8 mouse cellular contexts compared by ENCODE assay signal in genomic region chr5:21784161-21785052, GRCm38 (mm10). TPM values are rescaled to one million over a fixed set of nuclear protein-coding genes. Genes with fewer than 3 reads are reported as not detected.
DNase-seq lines count a peak whose midpoint lies in the region; ATAC-seq and TF ChIP-seq lines count a peak whose summit lies in the region.

No protein-coding gene starts in this region.

- ATAC-seq in limb, embryonic 13.5 days (ENCODE audit: low FRiP score, low read depth) = peak; percentile 76
- ATAC-seq in midbrain, postnatal 0 days (ENCODE audit: low FRiP score) = peak; percentile 68

- peak overlapping the region; percentile 62 to 81 for H3K4me3 ChIP-seq in MEL (ENCODE audit: control insufficient read depth in 1 of 2, insufficient read depth in 1 of 2, low read depth in 2 of 2, low read length in 2 of 2)
- peak overlapping the region; percentile 89 for H3K4me3 ChIP-seq in hindbrain, embryonic 10.5 days
- H3K4me3 ChIP-seq in limb, embryonic 13.5 days = peak overlapping the region; percentile 97
- H3K4me3 ChIP-seq in midbrain, postnatal 0 days (ENCODE audit: low read depth, low read length) = peak overlapping the region; percentile 70

- peaks cover 7 to 15% of the 10 kb centered on the region in 2 experiments for H3K4me1 ChIP-seq in MEL (ENCODE audit: control insufficient read depth in 1 of 2, insufficient read depth in 2 of 2, low read length in 2 of 2)
- H3K4me1 ChIP-seq in hindbrain, embryonic 10.5 days (replicated peaks) = peaks cover 33% of the 10 kb centered on the region
- peaks cover 18% of the 10 kb centered on the region for H3K4me1 ChIP-seq in limb, embryonic 13.5 days
- 0 out of 2 replicates have a peak, but pooled peaks cover 16% of the 10 kb centered on the region for H3K4me1 ChIP-seq in midbrain, postnatal 0 days (ENCODE audit: insufficient read depth, low read length)

- no peak for TF ChIP-seq CTCF in MEL (IDR thresholded peaks at IDR 0.05 in 2 of 3, conservative IDR thresholded peaks at IDR 0.05 in 1 of 3; ENCODE audit: control insufficient read depth in 1 of 3, insufficient read depth in 1 of 3, low read depth in 2 of 3, low read length in 3 of 3, poor library complexity in 1 of 3, severe bottlenecking in 1 of 3)
- no peak for TF ChIP-seq CTCF in midbrain, postnatal 0 days (IDR thresholded peaks at IDR 0.05)

- peaks cover 5 to 29% of the 10 kb centered on the region in 2 experiments for H3K36me3 ChIP-seq in MEL (ENCODE audit: control insufficient read depth in 1 of 2, insufficient read depth in 2 of 2, low read length in 2 of 2)
- H3K36me3 ChIP-seq in hindbrain, embryonic 10.5 days = peaks cover 51% of the 10 kb centered on the region
- peaks cover 37% of the 10 kb centered on the region for H3K36me3 ChIP-seq in limb, embryonic 13.5 days
- peaks cover 32% of the 10 kb centered on the region for H3K36me3 ChIP-seq in midbrain, postnatal 0 days (ENCODE audit: insufficient read depth, low read length)

- no peak for TF ChIP-seq RAD21 in MEL (IDR thresholded peaks at IDR 0.05; ENCODE audit: low read depth, low read length)

- peak overlapping the region; percentile 93 for H3K4me2 ChIP-seq in limb, embryonic 13.5 days (replicated peaks)
- H3K4me2 ChIP-seq in midbrain, postnatal 0 days (ENCODE audit: low read depth, low read length, poor library complexity, severe bottlenecking) = peak overlapping the region; percentile 64

- H3K27ac ChIP-seq in MEL (ENCODE audit: control insufficient read depth, low read depth, low read length) = peak overlapping the region; percentile 78
- peak overlapping the region; percentile 93 for H3K27ac ChIP-seq in hindbrain, embryonic 10.5 days
- H3K27ac ChIP-seq in limb, embryonic 13.5 days = peak overlapping the region; percentile 58; the same call in 1 of the 2 replicates
- peak overlapping the region; percentile 66 for H3K27ac ChIP-seq in midbrain, postnatal 0 days (ENCODE audit: low read depth, low read length)

- H3K9me3 ChIP-seq in MEL (replicated peaks; ENCODE audit: insufficient read depth, low read length) = no peaks in the 10 kb centered on the region
- H3K9me3 ChIP-seq in hindbrain, embryonic 10.5 days = no peaks in the 10 kb centered on the region
- H3K9me3 ChIP-seq in limb, embryonic 13.5 days = no peaks in the 10 kb centered on the region
- H3K9me3 ChIP-seq in midbrain, postnatal 0 days (ENCODE audit: low read length) = no peaks in the 10 kb centered on the region

- TF ChIP-seq POLR2A in MEL (IDR thresholded peaks at IDR 0.05; ENCODE audit: control insufficient read depth in 1 of 2, insufficient read depth in 1 of 2, low read depth in 1 of 2, low read length in 2 of 2, poor library complexity in 1 of 2) = peak in 1 of 2 experiments; percentile 50; a peak in 2 of 4 replicates

- peak overlapping the region; percentile 91 for H3K9ac ChIP-seq in MEL (ENCODE audit: control insufficient read depth, low read depth, low read length, poor library complexity, severe bottlenecking)
- peak overlapping the region; percentile 83 for H3K9ac ChIP-seq in limb, embryonic 13.5 days
- peak overlapping the region; percentile 68 for H3K9ac ChIP-seq in midbrain, postnatal 0 days (replicated peaks; ENCODE audit: low read length, poor library complexity, severe bottlenecking)

- peaks cover 56% of the 10 kb centered on the region for H3K79me2 ChIP-seq in MEL (ENCODE audit: control insufficient read depth, insufficient read depth, low read length, poor library complexity)

- TF ChIP-seq EP300 in MEL (IDR thresholded peaks at IDR 0.05; ENCODE audit: low read depth in 1 of 2, low read length in 2 of 2) = no peak; a peak in 1 of 4 replicates

- under 1% methylated on average over 51 of the region's 51 CpGs for WGBS in hindbrain, embryonic 10.5 days
- under 1% methylated on average over 51 of the region's 51 CpGs for WGBS in limb, embryonic 13.5 days
- under 1% methylated on average over 45 of the region's 51 CpGs for WGBS in midbrain, postnatal 0 days

- H3K27me3 ChIP-seq in MEL (ENCODE audit: control insufficient read depth in 1 of 2, insufficient read depth in 2 of 2, low read length in 2 of 2) = no peaks in the 10 kb centered on the region
- H3K27me3 ChIP-seq in hindbrain, embryonic 10.5 days (ENCODE audit: insufficient read depth, poor library complexity, severe bottlenecking) = no peaks in the 10 kb centered on the region
- H3K27me3 ChIP-seq in limb, embryonic 13.5 days = no peaks in the 10 kb centered on the region
- H3K27me3 ChIP-seq in midbrain, postnatal 0 days (ENCODE audit: insufficient read depth, low read length) = no peaks in the 10 kb centered on the region

- peak; percentile 7 for DNase-seq in cerebellum, adult 11 months
- DNase-seq in cerebellum, postnatal 36 days = no peak
- DNase-seq in MEL (ENCODE audit: low read depth, low spot score) = peak; percentile 89
- DNase-seq in embryo, embryonic 10.5 days (ENCODE audit: low spot score) = peak; percentile 57
- DNase-seq in hindbrain, embryonic 10.5 days (ENCODE audit: low spot score) = no peak
- DNase-seq in midbrain, postnatal 0 days (ENCODE audit: low spot score) = peak; percentile 22
- no peak for DNase-seq in natural killer cell, adult 2 months (ENCODE audit: low spot score in 2 of 2)

TF ChIP-seq in MEL, 35 proteins besides CTCF, POLR2A, EP300 and RAD21 (continues in another document):
- TF ChIP-seq MYB (IDR thresholded peaks at IDR 0.05; ENCODE audit: low read depth, low read length) = no peak
- no peak for TF ChIP-seq POLR2AphosphoS5 (IDR thresholded peaks at IDR 0.05; ENCODE audit: borderline replicate concordance, low read depth, low read length)
- peak; percentile 36; the same call in 1 of the 2 replicates for TF ChIP-seq UBTF (IDR thresholded peaks at IDR 0.05; ENCODE audit: borderline replicate concordance, insufficient read depth, low read depth, low read length)
- peak; percentile 49 for TF ChIP-seq NELFE (IDR thresholded peaks at IDR 0.05; ENCODE audit: low read depth, low read length)
- 0 out of 2 replicates have a peak, but pooled peaks have one; percentile 68 for TF ChIP-seq CHD1 (IDR thresholded peaks at IDR 0.05; ENCODE audit: low read depth, low read length)
- TF ChIP-seq E2F4 (IDR thresholded peaks at IDR 0.05; ENCODE audit: borderline replicate concordance, low read depth, low read length) = no peak
- TF ChIP-seq GABPA (IDR thresholded peaks at IDR 0.05; ENCODE audit: low read depth, low read length) = no peak
- no peak for TF ChIP-seq USF2 (IDR thresholded peaks at IDR 0.05; ENCODE audit: borderline replicate concordance in 1 of 2, insufficient read depth in 1 of 2, low read depth in 1 of 2, low read length in 2 of 2)
- no peak for TF ChIP-seq ZNF384 (IDR thresholded peaks at IDR 0.05; ENCODE audit: low read depth, low read length)
- no peak for TF ChIP-seq CHD2 (IDR thresholded peaks at IDR 0.05; ENCODE audit: low read length)
- 0 out of 2 replicates have a peak, but pooled peaks have one; percentile 9 for TF ChIP-seq NRF1 (IDR thresholded peaks at IDR 0.05; ENCODE audit: insufficient read depth, low read depth, low read length, poor library complexity, severe bottlenecking)
- TF ChIP-seq HCFC1 (IDR thresholded peaks at IDR 0.05; ENCODE audit: low read depth, low read length) = peak; percentile 9; the same call in 1 of the 2 replicates
- TF ChIP-seq GATA1 (IDR thresholded peaks at IDR 0.05; ENCODE audit: low read depth, low read length) = no peak
- no peak for TF ChIP-seq ZC3H11A (IDR thresholded peaks at IDR 0.05; ENCODE audit: low read depth, low read length)
- TF ChIP-seq ELF1 (IDR thresholded peaks at IDR 0.05; ENCODE audit: low read depth, low read length) = peak; percentile 0; the same call in 1 of the 2 replicates
- TF ChIP-seq MEF2A (IDR thresholded peaks at IDR 0.05; ENCODE audit: extremely low read depth, insufficient replicate concordance, low read depth, low read length, poor library complexity, severe bottlenecking) = no peak
- TF ChIP-seq MAX (IDR thresholded peaks at IDR 0.05; ENCODE audit: low read length) = peak; percentile 96
- peak; percentile 43; the same call in 1 of the 2 replicates for TF ChIP-seq POLR2AphosphoS2 (IDR thresholded peaks at IDR 0.05; ENCODE audit: low read length)
- peak; percentile 97 for TF ChIP-seq SIN3A (IDR thresholded peaks at IDR 0.05; ENCODE audit: low read length)
- TF ChIP-seq BHLHE40 (IDR thresholded peaks at IDR 0.05; ENCODE audit: borderline replicate concordance, low read depth, low read length) = peak; percentile 75; the same call in 1 of the 2 replicates
- TF ChIP-seq MAFK (IDR thresholded peaks at IDR 0.05; ENCODE audit: borderline replicate concordance, low read depth, low read length) = no peak

RNA-seq across cellular contexts. Expression of gene Dnajc2, which starts 0.6 kb away (rescaled TPM):
- total RNA-seq in MEL (2012; rRNA removed) = 197 and 211 TPM in 2 replicates
- polyA plus RNA-seq in MEL (2012; ENCODE audit: insufficient read depth in 1 of 2, insufficient read length in 2 of 2, low read depth in 1 of 2, low replicate concordance in 2 of 2, missing spikeins in 1 of 2) = 100 to 1,000 TPM in 1 of 2 experiments, 10 to 100 TPM in 1; 64.7 to 199 TPM
- 67.1 and 94.3 TPM in 2 replicates for polyA plus RNA-seq in hindbrain, embryonic 10.5 days (2016; fragmentation: Nextera tagmentation; extraction: Ambion mirVana)
- polyA plus RNA-seq in limb, embryonic 13.5 days (2015; fragmentation: Nextera tagmentation; extraction: Ambion mirVana) = 67.5 and 73.5 TPM in 2 replicates
- 21.3 and 29.0 TPM in 2 replicates for total RNA-seq in midbrain, postnatal 0 days (2014; rRNA removed)
- polyA plus RNA-seq in midbrain, postnatal 0 days (2015; fragmentation: Nextera tagmentation; extraction: Ambion mirVana) = 68.0 and 71.8 TPM in 2 replicates

RNA-seq across cellular contexts. Expression of gene Psmc2, which starts 0.7 kb away (rescaled TPM):
- total RNA-seq in MEL (2012; rRNA removed) = 297 and 330 TPM in 2 replicates
- 100 to 1,000 TPM; 316 to 356 TPM for polyA plus RNA-seq in MEL (2012; ENCODE audit: insufficient read depth in 1 of 2, insufficient read length in 2 of 2, low read depth in 1 of 2, low replicate concordance in 2 of 2, missing spikeins in 1 of 2)
- 231 and 236 TPM in 2 replicates for polyA plus RNA-seq in hindbrain, embryonic 10.5 days (2016; fragmentation: Nextera tagmentation; extraction: Ambion mirVana)
- polyA plus RNA-seq in limb, embryonic 13.5 days (2015; fragmentation: Nextera tagmentation; extraction: Ambion mirVana) = 192 and 201 TPM in 2 replicates
- total RNA-seq in midbrain, postnatal 0 days (2014; rRNA removed) = 35.8 and 46.4 TPM in 2 replicates
- 188 and 191 TPM in 2 replicates for polyA plus RNA-seq in midbrain, postnatal 0 days (2015; fragmentation: Nextera tagmentation; extraction: Ambion mirVana)

RNA-seq across cellular contexts. Expression of gene Pmpcb, which starts 47.5 kb away (rescaled TPM):
- total RNA-seq in MEL (2012; rRNA removed) = 162 and 169 TPM in 2 replicates
- polyA plus RNA-seq in MEL (2012; ENCODE audit: insufficient read depth in 1 of 2, insufficient read length in 2 of 2, low read depth in 1 of 2, low replicate concordance in 2 of 2, missing spikeins in 1 of 2) = 100 to 1,000 TPM; 172 to 265 TPM
- polyA plus RNA-seq in hindbrain, embryonic 10.5 days (2016; fragmentation: Nextera tagmentation; extraction: Ambion mirVana) = 75.4 and 78.2 TPM in 2 replicates
- polyA plus RNA-seq in limb, embryonic 13.5 days (2015; fragmentation: Nextera tagmentation; extraction: Ambion mirVana) = 91.5 and 94.9 TPM in 2 replicates
- total RNA-seq in midbrain, postnatal 0 days (2014; rRNA removed) = 64.7 and 86.4 TPM in 2 replicates
- 64.0 and 68.6 TPM in 2 replicates for polyA plus RNA-seq in midbrain, postnatal 0 days (2015; fragmentation: Nextera tagmentation; extraction: Ambion mirVana)

Comparison
In these comparisons a context has a peak if more than half of its experiments do, and no peak if none do; other contexts are left out.
1. DNase-seq: peak in cerebellum, adult 11 months (single experiment), MEL (single experiment), embryo, embryonic 10.5 days (single experiment) and midbrain, postnatal 0 days (single experiment); none in cerebellum, postnatal 36 days (0 of 2), hindbrain, embryonic 10.5 days (single experiment) and natural killer cell, adult 2 months (0 of 2).
2. Peak in every context shown above with its lines, with median percentiles within 50 percentile points of each other: H3K27ac ChIP-seq, H3K4me3 ChIP-seq and H3K9ac ChIP-seq.